Mouse (Mus musculus): ENCODE results near the gene Prdx1. TPM values are rescaled to one million over a fixed set of nuclear protein-coding genes. Genes with fewer than 3 reads are reported as not detected.

The Prdx1 gene
- polyA plus RNA-seq, 1 experiment: 27.8 TPM

DNA sequence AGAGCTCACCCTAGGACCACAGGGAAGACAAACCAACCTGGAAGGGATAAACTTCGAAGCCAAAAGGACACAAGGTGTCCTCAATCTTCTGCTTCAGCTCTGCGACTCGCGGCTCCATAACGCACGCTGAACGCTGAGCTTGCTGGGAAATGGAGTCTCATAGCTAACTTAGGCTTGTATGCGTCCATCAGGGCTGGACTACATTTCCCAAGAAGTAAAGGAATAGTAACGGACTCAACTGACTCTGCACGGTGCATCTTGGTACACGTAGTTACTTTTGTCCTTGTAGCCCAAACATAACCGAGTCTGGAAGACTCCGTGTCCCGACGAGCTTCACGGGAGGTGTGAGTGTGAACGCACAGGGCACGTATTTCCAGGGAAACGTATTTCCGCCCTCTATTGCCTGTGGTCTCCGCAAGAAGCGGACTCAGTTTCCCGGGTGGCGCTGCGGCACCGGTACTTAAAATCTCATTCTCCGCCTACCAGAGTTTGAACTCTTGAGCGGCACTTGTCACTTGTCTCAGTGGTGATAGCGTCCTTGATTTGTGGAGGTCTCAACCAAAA lies 22.9 kb downstream of the Prdx1 start, which contains the start of the genes Mmachc and Ccdc163:
Gene Mmachc, minus strand, starts transcription at position 206 of the 564 bp plus-strand sequence.
Gene Ccdc163, plus strand, starts transcription at position 309 of the 564 bp plus-strand sequence.
- peak; percentile 84 to 88 for DNase-seq (ENCODE audit: low read depth in 1 of 2, low spot score in 2 of 2)
- no peaks in the 10 kb centered on the region for H3K27me3 ChIP-seq (ENCODE audit: control insufficient read depth, insufficient read depth, low read length)
- under 1% methylated on average over 29 of the region's 29 CpGs for WGBS
- H3K27ac ChIP-seq (ENCODE audit: insufficient read depth, low read length): no peak within 1 kb of the TSS
- peak within 1 kb of the TSS; percentile 65 for H3K4me3 ChIP-seq (ENCODE audit: extremely low read depth, insufficient read depth, insufficient read length)
- H3K4me1 ChIP-seq (ENCODE audit: control insufficient read depth, insufficient read depth, insufficient read length): no peaks in the 10 kb centered on the region; the same call in 1 of the 2 replicates
- 0 out of 2 replicates have a peak, but pooled peaks cover 1% of the 10 kb centered on the region for H3K36me3 ChIP-seq (ENCODE audit: control insufficient read depth, insufficient read depth, low read length)
- no peak for TF ChIP-seq CTCF (IDR thresholded peaks at IDR 0.05; ENCODE audit: extremely low read depth, insufficient read depth, insufficient read length, insufficient replicate concordance)
- peak; percentile 30; the same call in 1 of the 2 replicates for TF ChIP-seq POLR2A (IDR thresholded peaks at IDR 0.05; ENCODE audit: low read depth, low read length)

DNA sequence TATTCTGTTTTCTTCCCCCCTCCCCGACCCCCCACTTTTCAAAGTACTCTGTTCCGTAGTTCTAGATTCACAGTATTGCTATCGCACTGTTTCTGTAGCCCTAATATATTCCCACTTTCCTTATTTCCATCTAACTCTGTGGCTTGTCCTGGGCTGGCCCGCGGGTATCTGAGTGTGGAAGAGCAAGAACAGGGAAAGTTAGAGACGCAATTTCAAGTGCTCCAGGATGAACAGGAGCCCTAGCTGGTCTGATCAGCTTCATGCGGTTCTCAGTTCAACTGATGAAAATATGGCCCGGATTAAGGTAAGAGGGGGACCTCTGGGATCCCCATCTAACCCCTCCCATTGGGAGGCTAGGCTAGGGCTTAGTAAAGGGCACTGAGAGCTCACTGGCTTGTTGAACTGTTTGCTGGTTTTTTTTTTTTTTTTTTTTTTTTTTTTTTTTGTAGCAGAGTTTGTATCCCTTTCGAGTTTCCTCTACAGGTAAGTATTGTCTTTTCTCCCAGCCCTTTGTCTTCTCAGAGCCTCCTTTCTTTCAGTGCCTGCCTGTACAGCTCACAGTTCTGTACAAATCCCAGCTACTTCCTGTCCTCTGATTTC lies 23.5 kb downstream of the Prdx1 start:
- Histone ChIP-seq H3K36me3 (ENCODE audit: control insufficient read depth, insufficient read depth, low read length) (0 out of 2 replicates have a peak, but pooled peaks cover 1% of the 10 kb centered on the region), H3K4me1 (ENCODE audit: control insufficient read depth, insufficient read depth, insufficient read length) (no peaks in the 10 kb centered on the region; the same call in 1 of the 2 replicates), H3K4me3 (ENCODE audit: extremely low read depth, insufficient read depth, insufficient read length) (peak overlapping the region; percentile 47), H3K27ac (ENCODE audit: insufficient read depth, low read length) (no peak overlapping the region), H3K27me3 (ENCODE audit: control insufficient read depth, insufficient read depth, low read length) (no peaks in the 10 kb centered on the region)
- TF ChIP-seq POLR2A (IDR thresholded peaks at IDR 0.05; ENCODE audit: low read depth, low read length): no peak
- no peak for TF ChIP-seq CTCF (IDR thresholded peaks at IDR 0.05; ENCODE audit: extremely low read depth, insufficient read depth, insufficient read length, insufficient replicate concordance)
- no peak for DNase-seq (ENCODE audit: low read depth in 1 of 2, low spot score in 2 of 2)
- WGBS: 2% methylated on average over 9 of the region's 9 CpGs

DNA sequence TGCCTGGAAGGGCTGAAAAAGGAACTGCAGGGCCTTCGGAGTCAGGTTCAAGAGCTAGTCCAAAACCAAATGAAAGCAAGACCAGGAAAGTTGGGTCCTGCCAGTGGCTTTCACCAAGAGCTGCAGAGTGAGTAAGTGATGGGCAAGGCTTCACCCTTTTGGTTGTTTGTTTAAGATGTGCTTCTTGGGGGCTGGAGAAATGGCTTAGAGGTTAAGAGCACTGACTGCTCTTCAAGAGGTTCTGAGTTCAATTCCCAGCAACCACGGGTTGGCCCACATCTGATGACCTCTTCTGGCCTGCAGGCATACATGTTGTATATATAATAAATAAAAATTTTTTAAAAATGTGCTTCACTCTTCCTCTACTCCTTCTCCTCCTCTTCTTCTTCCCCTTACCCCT lies 24.8 kb downstream of the Prdx1 start:
- Histone ChIP-seq H3K27me3 (ENCODE audit: control insufficient read depth, insufficient read depth, low read length) (no peaks in the 10 kb centered on the region), H3K36me3 (ENCODE audit: control insufficient read depth, insufficient read depth, low read length) (peaks cover 4% of the 10 kb centered on the region; the same call in 1 of the 2 replicates), H3K27ac (ENCODE audit: insufficient read depth, low read length) (no peak overlapping the region), H3K4me3 (ENCODE audit: extremely low read depth, insufficient read depth, insufficient read length) (no peak overlapping the region), H3K4me1 (ENCODE audit: control insufficient read depth, insufficient read depth, insufficient read length) (no peaks in the 10 kb centered on the region; the same call in 1 of the 2 replicates)
- no peak for DNase-seq (ENCODE audit: low read depth in 1 of 2, low spot score in 2 of 2)
- TF ChIP-seq CTCF (IDR thresholded peaks at IDR 0.05; ENCODE audit: extremely low read depth, insufficient read depth, insufficient read length, insufficient replicate concordance): no peak
- WGBS: 86% methylated on average over 2 of the region's 2 CpGs

DNA sequence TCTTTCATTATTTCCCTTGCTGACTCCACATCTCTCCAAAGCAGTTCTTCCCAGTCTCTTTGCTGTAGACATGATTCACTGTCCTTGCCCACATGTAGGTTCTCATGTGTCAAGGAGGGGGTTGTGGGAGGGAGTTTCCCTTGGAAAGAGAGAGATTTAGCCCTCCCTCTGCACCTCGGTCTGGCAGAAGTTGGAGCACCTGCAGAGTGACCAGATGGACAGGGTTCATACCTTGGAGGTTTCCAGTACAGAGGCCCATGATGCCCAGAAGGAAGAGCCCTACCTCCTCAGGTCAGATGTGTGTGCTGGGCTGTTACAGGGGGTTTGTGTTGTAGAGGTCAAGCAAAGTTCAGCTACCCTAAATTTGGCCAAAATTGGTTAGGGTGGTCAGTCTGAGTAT lies 27.2 kb downstream of the Prdx1 start:
- Histone ChIP-seq H3K36me3 (ENCODE audit: control insufficient read depth, insufficient read depth, low read length) (peaks cover 3% of the 10 kb centered on the region; the same call in 1 of the 2 replicates), H3K27me3 (ENCODE audit: control insufficient read depth, insufficient read depth, low read length) (no peaks in the 10 kb centered on the region), H3K4me1 (ENCODE audit: control insufficient read depth, insufficient read depth, insufficient read length) (no peaks in the 10 kb centered on the region; the same call in 1 of the 2 replicates), H3K27ac (ENCODE audit: insufficient read depth, low read length) (no peak overlapping the region), H3K4me3 (ENCODE audit: extremely low read depth, insufficient read depth, insufficient read length) (no peak overlapping the region)
- 96% methylated on average over 1 of the region's 1 CpGs for WGBS
- DNase-seq (ENCODE audit: low read depth in 1 of 2, low spot score in 2 of 2): no peak
- TF ChIP-seq CTCF (IDR thresholded peaks at IDR 0.05; ENCODE audit: extremely low read depth, insufficient read depth, insufficient read length, insufficient replicate concordance) (no peak), POLR2A (IDR thresholded peaks at IDR 0.05; ENCODE audit: low read depth, low read length) (no peak)

DNA sequence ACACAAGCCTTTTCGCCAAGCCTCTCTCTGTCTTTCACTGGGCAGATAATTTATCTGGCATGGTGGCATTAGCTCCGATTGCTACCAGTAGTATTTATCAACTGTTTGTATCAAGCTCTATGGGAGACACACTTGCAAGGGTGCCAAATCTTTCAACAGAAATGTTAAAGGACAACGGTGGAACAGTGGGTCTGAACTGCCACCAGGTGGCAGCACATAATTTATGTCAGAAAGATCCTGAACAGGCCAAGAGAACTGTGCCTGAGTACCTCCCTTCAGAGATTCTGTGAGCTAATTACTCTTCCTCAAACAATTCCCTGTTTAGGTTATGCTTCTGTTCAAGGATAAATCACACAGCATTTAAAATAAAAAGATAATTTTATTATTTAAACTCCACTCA lies 34.1 kb downstream of the Prdx1 start:
- no peaks in the 10 kb centered on the region for H3K4me1 ChIP-seq (ENCODE audit: control insufficient read depth, insufficient read depth, insufficient read length)
- no peak for TF ChIP-seq POLR2A (IDR thresholded peaks at IDR 0.05; ENCODE audit: low read depth, low read length)
- peak; percentile 66; the same call in 1 of the 2 replicates for TF ChIP-seq CTCF (IDR thresholded peaks at IDR 0.05; ENCODE audit: extremely low read depth, insufficient read depth, insufficient read length, insufficient replicate concordance)
- no peak overlapping the region for H3K27ac ChIP-seq (ENCODE audit: insufficient read depth, low read length)
- DNase-seq (ENCODE audit: low read depth in 1 of 2, low spot score in 2 of 2): peak; percentile 56 to 60
- 29% methylated on average over 3 of the region's 3 CpGs for WGBS
- H3K4me3 ChIP-seq (ENCODE audit: extremely low read depth, insufficient read depth, insufficient read length): no peak overlapping the region
- no peaks in the 10 kb centered on the region for H3K27me3 ChIP-seq (ENCODE audit: control insufficient read depth, insufficient read depth, low read length)
- peaks cover 3% of the 10 kb centered on the region; the same call in 1 of the 2 replicates for H3K36me3 ChIP-seq (ENCODE audit: control insufficient read depth, insufficient read depth, low read length)

DNA sequence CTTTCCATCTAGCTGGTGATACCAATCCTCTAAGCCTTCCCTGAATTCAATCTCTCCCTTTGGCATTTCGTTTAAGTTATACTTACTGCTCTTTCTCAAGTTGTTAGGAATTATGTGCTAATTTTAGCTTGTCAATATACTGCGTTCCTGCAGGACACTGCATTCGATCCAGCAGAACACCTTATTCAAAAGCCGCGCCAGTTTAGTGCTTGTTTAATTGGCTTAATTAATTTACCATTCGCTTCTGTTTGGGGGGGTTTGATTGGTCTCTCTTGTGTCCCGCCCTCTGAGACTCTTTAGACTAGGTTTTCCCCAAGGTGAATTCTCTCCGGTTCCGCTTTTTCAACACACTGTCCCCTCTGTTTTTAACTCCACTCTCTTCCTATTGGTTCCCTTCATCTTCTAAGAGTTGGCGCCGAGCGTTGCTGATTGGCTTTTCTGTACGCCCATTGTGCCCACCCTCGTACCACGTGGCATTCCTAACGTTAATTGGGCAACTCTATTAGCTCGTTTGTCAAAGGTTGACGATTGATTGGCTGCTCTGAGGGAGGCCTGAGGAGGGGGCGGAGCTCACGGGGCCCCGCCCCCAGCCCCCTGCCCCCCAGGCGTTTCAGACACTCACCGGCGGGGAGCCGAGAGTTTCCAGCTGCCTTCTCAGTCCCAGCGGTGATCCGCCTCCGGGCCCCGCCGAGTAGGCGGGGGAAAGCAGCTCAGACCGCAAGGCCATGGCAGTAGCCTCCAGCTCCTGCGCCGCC lies 35.2 kb downstream of the Prdx1 start, which contains the start of gene Tesk2:
Gene Tesk2, plus strand, starts transcription at position 606 of the 755 bp plus-strand sequence.
- peak within 1 kb of the TSS; percentile 64 for H3K27ac ChIP-seq (ENCODE audit: insufficient read depth, low read length)

More for the DNA sequence above, 35.2 kb downstream of the Prdx1 start, which contains the start of gene Tesk2:
- no peaks in the 10 kb centered on the region for H3K4me1 ChIP-seq (ENCODE audit: control insufficient read depth, insufficient read depth, insufficient read length)
- no peaks in the 10 kb centered on the region for H3K36me3 ChIP-seq (ENCODE audit: control insufficient read depth, insufficient read depth, low read length)
- no peaks in the 10 kb centered on the region for H3K27me3 ChIP-seq (ENCODE audit: control insufficient read depth, insufficient read depth, low read length)
- peak within 1 kb of the TSS; percentile 75 for H3K4me3 ChIP-seq (ENCODE audit: extremely low read depth, insufficient read depth, insufficient read length)
- 1% methylated on average over 33 of the region's 34 CpGs for WGBS
- TF ChIP-seq POLR2A (IDR thresholded peaks at IDR 0.05; ENCODE audit: low read depth, low read length) (no peak), CTCF (IDR thresholded peaks at IDR 0.05; ENCODE audit: extremely low read depth, insufficient read depth, insufficient read length, insufficient replicate concordance) (no peak)
- DNase-seq (ENCODE audit: low read depth in 1 of 2, low spot score in 2 of 2): peak; percentile 90 to 99

Measured in spleen, adult 2 months (tissue).